Mouse (Mus musculus) kidney, embryonic 15.5 days (tissue): Measurements from ENCODE around the gene Gal3st2. TPM values are rescaled to one million over a fixed set of nuclear protein-coding genes. Genes with fewer than 3 reads are reported as not detected.
A peak's percentile ranks its signal among the peaks of the same experiment; 100 is the strongest.
"Not testable (repeated sequence)": the region's sequence is repeated elsewhere in the genome, so short reads cannot be mapped to it uniquely, and the experiment has no call there.

Experiments used
- ATAC-seq: fragments of 200-750 bp; cut with Nextera tagmentation; replicated peaks from 2 replicates; pipeline ENCODE4 v1.8.0; 2017; ENCODE audit warnings: moderate TSS enrichment; ENCODE audit not compliant: low FRiP score
- H3K27ac ChIP-seq: fragments of 300-500 bp; sonication (generic); 2 replicates; pipeline ENCODE4 v1.5.1; 2015; ENCODE audit warnings: mild to moderate bottlenecking, inconsistent platforms
- H3K27me3 ChIP-seq: fragments of 300-500 bp; sonication (generic); 2 replicates; pipeline ENCODE4 v1.6.1; 2015; ENCODE audit warnings: inconsistent platforms
- H3K36me3 ChIP-seq: fragments of 300-500 bp; sonication (generic); 2 replicates; pipeline ENCODE4 v1.6.1; 2015; ENCODE audit warnings: inconsistent platforms
- H3K4me1 ChIP-seq: fragments of 300-500 bp; sonication (generic); 2 replicates; pipeline ENCODE4 v1.6.1; 2015; ENCODE audit warnings: inconsistent platforms
- H3K4me2 ChIP-seq: fragments of 300-500 bp; sonication (generic); 2 replicates; pipeline ENCODE4 v1.6.1; 2015; ENCODE audit warnings: moderate library complexity, mild to moderate bottlenecking, inconsistent platforms
- H3K4me3 ChIP-seq: fragments of 300-500 bp; sonication (generic); replicated peaks from 2 replicates; pipeline ENCODE4 v1.5.1; 2015; ENCODE audit warnings: mild to moderate bottlenecking, inconsistent platforms
- H3K9ac ChIP-seq: fragments of 300-500 bp; sonication (generic); 2 replicates; pipeline ENCODE4 v1.6.1; 2015; ENCODE audit warnings: mild to moderate bottlenecking, inconsistent platforms
- H3K9me3 ChIP-seq: fragments of 300-500 bp; sonication (generic); replicated peaks from 2 replicates; pipeline ENCODE4 v1.6.1; 2016; ENCODE audit warnings: inconsistent platforms
- WGBS: fragments of 180-500 bp; shearing (Covaris S2); methylation state at CpG from one replicate; pipeline ENCODE4 v1.1.7; 2015; ENCODE audit warnings: mixed read lengths; 5-methylcytosine and 5-hydroxymethylcytosine counted together
- polyA plus RNA-seq: library from polyadenylated mRNA; unstranded; fragments of >200 nt; fragmentation: Nextera tagmentation; extraction: Ambion mirVana; gene quantifications from 2 replicates; pipeline ENCODE4 v1.2.1, GENCODE M21; 2015

Gene Gal3st2
- polyA plus RNA-seq, 1 experiment from 2014 or later = 0.34 TPM

GRCm38 (mm10) chr1:93835211-93835610 lies 25.9 kb upstream of the Gal3st2 start:
- ATAC-seq = no peak
- no peak overlapping the region for H3K4me3 ChIP-seq
- H3K9ac ChIP-seq = no peak overlapping the region
- no peak overlapping the region for H3K27ac ChIP-seq
- no peak overlapping the region for H3K4me2 ChIP-seq
- no peaks in the 10 kb centered on the region for H3K27me3 ChIP-seq
- no peaks in the 10 kb centered on the region for H3K9me3 ChIP-seq
- 93% methylated on average over 4 of the region's 4 CpGs for WGBS
- no peaks in the 10 kb centered on the region for H3K4me1 ChIP-seq
- H3K36me3 ChIP-seq = peaks cover 19% of the 10 kb centered on the region

DNA sequence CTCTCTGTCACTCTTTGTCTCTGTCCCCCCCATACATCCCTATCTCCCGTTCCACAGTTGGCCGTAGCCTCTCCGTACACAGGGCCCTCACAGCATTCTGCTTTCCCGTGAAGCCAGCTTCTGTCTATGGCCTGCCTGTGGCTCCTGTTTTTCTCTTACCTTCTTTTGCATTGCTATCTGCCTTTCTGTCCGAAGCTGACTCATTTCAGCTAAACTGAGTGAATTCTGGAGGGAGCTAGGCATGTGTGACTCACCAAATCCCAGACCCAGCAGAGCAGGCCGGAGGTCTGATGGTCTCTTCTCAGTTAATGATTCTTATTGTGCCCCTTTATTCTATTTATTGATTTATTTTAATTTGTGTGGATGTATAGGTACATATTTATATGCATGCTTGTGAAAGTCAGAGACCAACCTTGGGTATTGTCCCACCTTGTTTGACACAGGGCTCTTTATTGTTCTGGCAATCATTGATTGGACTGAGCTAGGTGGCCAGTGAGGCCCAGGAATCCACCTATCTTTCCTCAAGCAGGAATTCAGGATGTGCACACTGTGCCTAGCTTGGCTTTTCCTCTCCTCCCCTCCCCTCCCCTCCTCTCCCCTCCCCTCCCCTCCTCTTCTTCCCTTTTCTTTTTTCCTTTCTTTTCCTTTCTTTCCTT lies 25.1 kb upstream of the Gal3st2 start:
- H3K36me3 ChIP-seq = peaks cover 19% of the 10 kb centered on the region
- 90% methylated on average over 6 of the region's 6 CpGs for WGBS
- H3K4me2 ChIP-seq = no peak overlapping the region
- H3K27ac ChIP-seq = no peak overlapping the region
- H3K4me1 ChIP-seq = no peaks in the 10 kb centered on the region
- no peaks in the 10 kb centered on the region for H3K9me3 ChIP-seq
- no peak overlapping the region for H3K4me3 ChIP-seq
- ATAC-seq = no peak
- H3K27me3 ChIP-seq = no peaks in the 10 kb centered on the region
- H3K9ac ChIP-seq = no peak overlapping the region

DNA sequence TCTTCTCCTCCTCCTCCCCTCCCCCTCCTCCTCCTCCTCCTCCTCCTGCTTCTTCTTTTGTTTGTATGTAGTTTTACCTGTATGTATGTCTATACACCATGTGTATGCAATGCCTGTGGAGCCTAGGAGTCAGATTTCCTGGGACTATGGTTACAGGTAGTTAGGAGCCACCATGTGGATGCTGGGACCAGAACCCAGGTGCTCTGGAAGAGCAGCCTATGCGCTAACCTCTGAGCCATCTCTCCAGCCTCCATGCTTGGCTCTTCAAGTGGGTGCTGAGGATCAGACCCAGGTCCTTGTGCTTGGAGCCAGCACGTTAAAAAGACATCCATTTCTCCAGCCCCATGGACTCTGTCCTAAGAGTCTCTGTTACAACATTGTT lies 24.6 kb upstream of the Gal3st2 start:
- Histone ChIP-seq H3K27me3 (no peaks in the 10 kb centered on the region), H3K36me3 (peaks cover 19% of the 10 kb centered on the region), H3K4me2 (no peak overlapping the region), H3K9ac (no peak overlapping the region), H3K4me3 (no peak overlapping the region), H3K9me3 (no peaks in the 10 kb centered on the region), H3K27ac (no peak overlapping the region), H3K4me1 (no peaks in the 10 kb centered on the region)
- 95% methylated on average over 2 of the region's 2 CpGs for WGBS
- no peak for ATAC-seq

DNA sequence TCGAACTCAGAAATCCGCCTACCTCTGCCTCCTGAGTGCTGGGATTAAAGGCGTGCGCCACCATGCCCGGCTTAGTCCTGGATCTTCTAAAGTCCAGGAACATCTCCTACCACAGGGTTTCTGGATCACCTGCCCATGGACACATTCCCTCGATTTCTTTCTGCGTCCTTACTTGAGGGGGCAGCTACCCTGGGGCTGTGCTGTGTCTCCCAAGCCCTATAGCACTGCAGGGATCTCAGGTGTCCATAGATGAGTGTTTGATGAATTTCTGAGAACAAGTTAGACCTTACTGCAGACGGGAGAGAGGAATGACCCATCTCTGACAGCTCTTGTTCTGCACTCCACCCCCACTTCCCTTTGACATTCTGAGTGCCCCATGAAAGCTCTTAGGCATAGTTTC lies 23.8 kb upstream of the Gal3st2 start:
- Histone ChIP-seq H3K36me3 (peaks cover 19% of the 10 kb centered on the region), H3K27me3 (no peaks in the 10 kb centered on the region), H3K4me3 (no peak overlapping the region), H3K4me1 (no peaks in the 10 kb centered on the region), H3K9ac (no peak overlapping the region), H3K4me2 (no peak overlapping the region), H3K27ac (no peak overlapping the region), H3K9me3 (no peaks in the 10 kb centered on the region)
- 93% methylated on average over 8 of the region's 8 CpGs for WGBS
- ATAC-seq = no peak

- not testable (repeated sequence) for ATAC-seq, H3K27ac ChIP-seq, H3K4me1 ChIP-seq, H3K9ac ChIP-seq, H3K27me3 ChIP-seq, H3K4me3 ChIP-seq, H3K4me2 ChIP-seq, H3K9me3 ChIP-seq
- peaks cover 19% of the 10 kb centered on the region for H3K36me3 ChIP-seq
- WGBS = 83% methylated on average over 8 of the region's 8 CpGs
Measured at GRCm38 (mm10) chr1:93838569-93838968, 22.5 kb upstream of the Gal3st2 start.

DNA sequence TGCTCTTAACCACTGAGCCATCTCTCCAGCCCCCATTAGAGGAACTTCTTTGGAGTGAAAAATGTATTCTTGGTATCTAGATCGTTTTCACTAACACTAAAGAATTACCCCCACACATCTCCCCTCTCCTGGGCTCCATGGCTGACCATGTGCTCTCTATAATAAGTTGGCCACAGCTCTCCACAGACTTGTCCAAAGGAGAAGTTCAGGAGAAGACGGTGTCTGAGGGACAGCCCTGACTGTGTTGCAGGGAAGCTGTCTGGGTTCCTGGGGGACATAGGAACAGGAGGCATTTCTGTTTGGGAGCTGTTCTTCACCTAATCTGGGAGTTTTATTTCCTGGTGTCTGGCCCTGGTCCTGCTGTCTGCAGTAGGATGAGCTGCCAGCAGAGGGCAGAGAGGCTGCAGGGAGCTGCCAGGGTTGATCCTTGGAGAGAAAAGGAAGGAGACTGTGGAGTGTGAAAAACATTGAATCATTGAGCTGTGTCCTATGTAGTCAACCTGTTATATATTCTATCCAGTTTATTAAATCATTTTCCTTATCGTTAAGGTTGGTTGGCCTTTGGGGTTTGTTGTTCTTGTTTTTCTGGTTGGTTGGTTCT lies 15.2 kb upstream of the Gal3st2 start:
- H3K4me1 ChIP-seq, H3K9ac ChIP-seq, H3K27me3 ChIP-seq, H3K36me3 ChIP-seq, H3K27ac ChIP-seq, H3K9me3 ChIP-seq, H3K4me3 ChIP-seq, H3K4me2 ChIP-seq: not testable (repeated sequence)
- ATAC-seq = peak; percentile 79; the same call in 1 of the 2 replicates
- 88% methylated on average over 2 of the region's 3 CpGs for WGBS

- not testable (repeated sequence) for H3K27me3 ChIP-seq, H3K36me3 ChIP-seq, H3K9me3 ChIP-seq, H3K4me3 ChIP-seq, ATAC-seq, H3K4me2 ChIP-seq, H3K9ac ChIP-seq, H3K4me1 ChIP-seq, H3K27ac ChIP-seq
- WGBS = 72% methylated on average over 4 of the region's 4 CpGs
Measured at GRCm38 (mm10) chr1:93855790-93856189, 5.3 kb upstream of the Gal3st2 start.

GRCm38 (mm10) chr1:93857370-93857769 lies 3.7 kb upstream of the Gal3st2 start:
- no peak overlapping the region for H3K27ac ChIP-seq
- WGBS = 55% methylated on average over 6 of the region's 6 CpGs

GRCm38 (mm10) chr1:93857991-93858390 lies 3.1 kb upstream of the Gal3st2 start:
- Histone ChIP-seq H3K27me3 (no peaks in the 10 kb centered on the region), H3K4me2 (no peak overlapping the region), H3K9me3 (no peaks in the 10 kb centered on the region), H3K4me3 (no peak overlapping the region), H3K36me3 (no peaks in the 10 kb centered on the region), H3K9ac (no peak overlapping the region), H3K27ac (no peak overlapping the region), H3K4me1 (no peaks in the 10 kb centered on the region)
- WGBS = 52% methylated on average over 3 of the region's 3 CpGs
- no peak for ATAC-seq

More at GRCm38 (mm10) chr1:93857370-93857769, 3.7 kb upstream of the Gal3st2 start:
- ATAC-seq = no peak
- Histone ChIP-seq H3K9me3 (no peaks in the 10 kb centered on the region), H3K27me3 (no peaks in the 10 kb centered on the region), H3K4me2 (no peak overlapping the region), H3K4me3 (no peak overlapping the region), H3K4me1 (no peaks in the 10 kb centered on the region), H3K36me3 (no peaks in the 10 kb centered on the region), H3K9ac (no peak overlapping the region)

- H3K9ac ChIP-seq = no peak overlapping the region
- no peak for ATAC-seq
- H3K9me3 ChIP-seq = no peaks in the 10 kb centered on the region
- no peaks in the 10 kb centered on the region for H3K27me3 ChIP-seq
- H3K27ac ChIP-seq = no peak overlapping the region
- H3K4me1 ChIP-seq = no peaks in the 10 kb centered on the region
- H3K4me3 ChIP-seq = no peak overlapping the region
- no peak overlapping the region for H3K4me2 ChIP-seq
- H3K36me3 ChIP-seq = no peaks in the 10 kb centered on the region
Measured at GRCm38 (mm10) chr1:93859619-93860018, 1.5 kb upstream of the Gal3st2 start.

DNA sequence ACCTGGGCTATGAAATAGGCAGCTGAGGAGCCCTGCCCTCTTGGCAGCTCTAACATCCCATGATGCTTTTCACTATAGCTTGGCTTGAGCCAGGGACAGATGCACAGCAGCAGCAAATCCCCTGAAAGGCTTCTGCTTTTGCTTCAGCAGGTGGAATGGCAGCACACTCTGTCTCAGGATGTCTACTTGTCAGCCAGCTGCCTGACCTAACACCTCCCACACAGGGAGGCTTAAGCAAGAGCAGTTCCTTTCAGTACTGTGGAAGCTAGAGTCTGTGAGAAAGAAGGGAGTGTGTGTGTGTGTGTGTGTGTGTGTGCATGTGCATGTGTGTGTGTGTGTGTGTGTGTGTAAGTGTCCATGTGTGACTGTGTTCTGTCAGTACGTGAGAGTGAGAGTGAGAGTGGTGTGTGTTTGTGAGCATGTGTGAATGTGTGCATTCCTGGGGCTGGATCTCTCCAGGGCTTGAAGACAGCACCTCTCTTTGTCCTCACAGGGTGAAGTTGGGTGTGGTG lies 10.5 kb downstream of the Gal3st2 start:
- H3K4me3 ChIP-seq, H3K36me3 ChIP-seq, ATAC-seq, H3K27ac ChIP-seq, H3K27me3 ChIP-seq, H3K9ac ChIP-seq, H3K4me2 ChIP-seq, H3K4me1 ChIP-seq, H3K9me3 ChIP-seq: not testable (repeated sequence)
- 55% methylated on average over 1 of the region's 1 CpGs for WGBS

- H3K27ac ChIP-seq, ATAC-seq, H3K36me3 ChIP-seq, H3K4me1 ChIP-seq, H3K4me2 ChIP-seq, H3K4me3 ChIP-seq, H3K27me3 ChIP-seq, H3K9ac ChIP-seq, H3K9me3 ChIP-seq: not testable (repeated sequence)
- WGBS = 93% methylated on average over 15 of the region's 22 CpGs
Measured at GRCm38 (mm10) chr1:93874405-93874804, 13.3 kb downstream of the Gal3st2 start.

- ATAC-seq, H3K27ac ChIP-seq, H3K9me3 ChIP-seq, H3K4me2 ChIP-seq, H3K36me3 ChIP-seq, H3K9ac ChIP-seq, H3K4me3 ChIP-seq, H3K4me1 ChIP-seq, H3K27me3 ChIP-seq: not testable (repeated sequence)
- WGBS = no CpG with 5 or more reads among the region's 11 CpGs
Measured at GRCm38 (mm10) chr1:93881778-93882177, 20.7 kb downstream of the Gal3st2 start.
